ENCODE assay signal across 7 mouse cellular contexts in genomic region chr19:41263630-41264295, GRCm38 (mm10). TPM values are rescaled to one million over a fixed set of nuclear protein-coding genes. Genes with fewer than 3 reads are reported as not detected.
A peak's percentile ranks its signal among the peaks of the same experiment; 100 is the strongest.
DNase-seq lines count a peak whose midpoint lies in the region; ATAC-seq lines count a peak whose summit lies in the region.

Tm9sf3 (minus strand) TSS chr19:41263997.

- DNase-seq in adrenal gland, adult (ENCODE audit: inconsistent age in 2 of 2, low spot score in 1 of 2), result peak; percentile 93 to 96
- DNase-seq in embryo, embryonic 10.5 days (ENCODE audit: low spot score), result peak; percentile 88
- peak; percentile 89 for DNase-seq in gastrocnemius, postnatal 25 days
- DNase-seq in left cerebral cortex, postnatal 25 days (ENCODE audit: low spot score in 2 of 2), result peak; percentile 90 to 92
- DNase-seq in midbrain, embryonic 10.5 days (ENCODE audit: low spot score), result peak; percentile 86
- peak; percentile 84 for DNase-seq in right cerebral cortex, postnatal 4 days

- under 1% methylated on average over 80 of the region's 98 CpGs for WGBS in intestine, embryonic 15.5 days
- WGBS in midbrain, embryonic 10.5 days, result under 1% methylated on average over 96 of the region's 98 CpGs

- no peaks in the 10 kb centered on the region for H3K36me3 ChIP-seq in intestine, embryonic 15.5 days
- H3K36me3 ChIP-seq in midbrain, embryonic 10.5 days, result no peaks in the 10 kb centered on the region; the same call in 1 of the 2 replicates

- peak within 1 kb of the TSS; percentile 93 for H3K9ac ChIP-seq in intestine, embryonic 15.5 days

- peak within 1 kb of the TSS; percentile 93 for H3K4me3 ChIP-seq in intestine, embryonic 15.5 days (replicated peaks)
- H3K4me3 ChIP-seq in midbrain, embryonic 10.5 days, result peak within 1 kb of the TSS; percentile 96

- H3K27ac ChIP-seq in intestine, embryonic 15.5 days, result peak within 1 kb of the TSS; percentile 99
- peak within 1 kb of the TSS; percentile 97 for H3K27ac ChIP-seq in midbrain, embryonic 10.5 days (replicated peaks)

- peak within 1 kb of the TSS; percentile 58 for H3K4me2 ChIP-seq in intestine, embryonic 15.5 days (replicated peaks)

- intact Hi-C loops in left cerebral cortex, postnatal 25 days (cut with DNase I), result loop anchor here (5.0 kb wide), 1 partner anchor 219 kb away; the partner anchor contains the start of gene Lcor

- peak; percentile 93 for ATAC-seq in intestine, embryonic 15.5 days

- peaks cover 16% of the 10 kb centered on the region for H3K4me1 ChIP-seq in intestine, embryonic 15.5 days (replicated peaks)
- peaks cover 39% of the 10 kb centered on the region for H3K4me1 ChIP-seq in midbrain, embryonic 10.5 days

- no peaks in the 10 kb centered on the region for H3K9me3 ChIP-seq in intestine, embryonic 15.5 days
- H3K9me3 ChIP-seq in midbrain, embryonic 10.5 days (replicated peaks), result no peaks in the 10 kb centered on the region

- no peaks in the 10 kb centered on the region for H3K27me3 ChIP-seq in intestine, embryonic 15.5 days (replicated peaks)
- H3K27me3 ChIP-seq in midbrain, embryonic 10.5 days (ENCODE audit: low read depth, poor library complexity, severe bottlenecking), result no peaks in the 10 kb centered on the region

RNA-seq across cellular contexts. Expression of gene Tm9sf3, which starts in this region (rescaled TPM):
- 10 to 100 TPM; 62.1 to 62.8 TPM for total RNA-seq in gastrocnemius, postnatal 25 days (2021)
- polyA plus RNA-seq in intestine, embryonic 15.5 days (2015; fragmentation: Nextera tagmentation; extraction: Ambion mirVana), result 151 and 167 TPM in 2 replicates
- 100 to 1,000 TPM; 135 to 144 TPM for total RNA-seq in left cerebral cortex, postnatal 25 days (2021)
- 96.0 and 99.0 TPM in 2 replicates for polyA plus RNA-seq in midbrain, embryonic 10.5 days (2016; fragmentation: Nextera tagmentation; extraction: Ambion mirVana)

Comparison
In these comparisons a context has a peak if more than half of its experiments do, and no peak if none do; other contexts are left out.
1. Peak in every context shown above with its lines: DNase-seq, ATAC-seq, H3K4me3 ChIP-seq and H3K27ac ChIP-seq.